Mouse (Mus musculus): Measurements from ENCODE around the gene Rab21.

The Rab21 gene

DNA sequence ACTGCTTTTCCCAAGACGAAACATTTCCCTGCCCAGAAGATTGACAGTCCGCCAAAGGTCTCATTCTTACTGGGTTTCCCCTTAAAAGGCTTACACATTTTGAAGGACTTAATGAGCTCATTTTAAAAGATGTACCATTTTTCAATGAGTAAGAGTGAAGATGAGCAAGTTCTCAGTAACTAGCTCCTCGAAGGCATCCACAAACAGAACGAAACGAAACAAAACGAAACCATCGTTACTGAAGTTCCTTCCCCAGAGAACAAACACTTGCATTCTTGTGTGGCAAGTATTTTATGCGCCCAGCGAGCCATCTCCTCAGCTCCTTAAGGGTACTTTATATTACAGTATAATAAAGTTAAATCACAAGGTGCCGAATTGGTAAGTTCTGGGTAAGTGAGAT, 34.0 kb downstream of the Rab21 start:
- DNase-seq (ENCODE audit: low read depth, low spot score) = no peak

DNA sequence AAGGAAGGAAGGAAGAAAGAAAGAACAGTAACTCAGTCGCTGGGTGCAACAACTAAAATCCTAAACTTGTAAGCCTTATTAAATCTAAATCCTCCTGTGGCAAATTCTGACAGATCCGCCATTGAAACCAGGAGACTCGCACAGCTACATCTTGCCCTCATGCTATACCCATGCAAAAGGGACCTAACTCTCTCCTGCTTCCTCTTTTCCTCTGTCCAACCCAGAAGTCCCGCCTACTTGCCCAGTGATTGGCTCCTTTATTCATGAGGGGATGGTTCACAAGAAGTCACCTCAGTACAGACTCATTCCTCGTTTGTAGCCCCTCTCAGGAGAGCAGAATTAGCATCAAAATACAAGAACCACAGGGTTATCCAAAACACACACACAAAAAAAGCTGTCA, 43.7 kb downstream of the Rab21 start:
- no peak for DNase-seq (ENCODE audit: low read depth, low spot score)

DNA sequence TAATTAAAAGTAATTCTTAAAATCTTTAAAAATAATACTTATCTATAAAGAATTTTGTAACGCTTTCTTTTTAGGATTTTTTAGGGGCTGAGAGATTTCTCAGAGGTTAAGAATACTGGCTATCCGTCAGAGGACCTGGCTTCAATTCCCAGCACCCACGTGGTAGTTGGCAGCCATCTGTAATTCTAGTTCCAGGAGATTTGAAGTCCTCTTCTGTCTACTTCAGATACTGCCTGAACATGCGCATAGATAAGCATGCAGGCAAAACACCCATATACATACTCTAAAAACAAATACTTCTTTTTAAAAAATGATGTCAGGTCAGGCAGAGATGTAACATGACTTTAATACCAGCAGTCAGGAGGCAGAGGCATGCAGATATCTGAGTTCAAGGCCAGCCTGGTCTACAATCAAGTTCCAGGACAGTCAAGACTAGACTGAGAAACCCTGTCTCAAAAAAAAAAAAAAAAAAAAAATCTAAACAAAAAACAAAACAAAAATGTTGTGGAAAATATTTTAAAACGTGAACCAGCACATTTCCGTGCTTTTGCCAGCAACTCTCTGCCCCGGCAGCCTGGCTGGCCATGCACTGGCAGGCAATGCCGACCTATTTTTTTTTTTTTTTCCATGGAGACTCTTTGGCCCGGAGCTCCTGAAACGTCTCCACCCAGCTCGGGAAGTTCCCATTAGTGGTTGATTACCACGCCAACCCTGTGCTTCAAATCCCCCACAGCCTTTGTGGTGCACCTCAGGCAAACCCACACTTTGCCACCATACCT, 44.6 kb downstream of the Rab21 start:
- no peak for DNase-seq (ENCODE audit: low read depth, low spot score)

DNA sequence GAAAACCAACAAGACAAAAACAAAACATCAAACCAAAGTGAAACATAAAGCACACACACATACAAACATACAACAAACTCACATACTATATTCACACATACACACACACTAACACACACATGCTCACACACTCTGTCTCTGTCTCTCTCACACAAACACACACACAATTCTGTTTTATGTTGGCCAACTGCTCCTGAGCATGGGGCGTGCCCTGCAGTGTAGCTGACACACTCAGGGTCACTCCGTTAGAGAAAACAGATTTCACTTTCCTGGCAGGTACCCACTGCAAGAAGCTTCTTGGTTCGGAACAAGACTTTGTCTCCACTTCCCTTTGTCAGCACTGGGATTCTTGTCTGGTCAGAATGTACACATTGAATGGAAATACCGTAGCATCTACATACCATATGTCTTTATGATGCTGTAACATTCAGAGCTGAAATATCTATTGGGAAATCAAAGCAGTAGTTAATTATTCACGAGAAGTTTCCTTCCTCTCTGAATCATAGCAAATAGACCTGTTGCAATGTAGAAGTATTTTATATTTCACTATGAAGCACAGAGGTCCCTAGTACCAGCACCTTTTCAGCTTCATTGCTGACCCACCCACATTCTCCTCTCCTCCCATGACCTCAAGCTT, 52.4 kb downstream of the Rab21 start:
- no peak for DNase-seq (ENCODE audit: low read depth, low spot score)

- DNase-seq (ENCODE audit: low read depth, low spot score) = no peak
Measured at GRCm38 (mm10) chr10:115262261-115262660, 53.1 kb downstream of the Rab21 start.

DNA sequence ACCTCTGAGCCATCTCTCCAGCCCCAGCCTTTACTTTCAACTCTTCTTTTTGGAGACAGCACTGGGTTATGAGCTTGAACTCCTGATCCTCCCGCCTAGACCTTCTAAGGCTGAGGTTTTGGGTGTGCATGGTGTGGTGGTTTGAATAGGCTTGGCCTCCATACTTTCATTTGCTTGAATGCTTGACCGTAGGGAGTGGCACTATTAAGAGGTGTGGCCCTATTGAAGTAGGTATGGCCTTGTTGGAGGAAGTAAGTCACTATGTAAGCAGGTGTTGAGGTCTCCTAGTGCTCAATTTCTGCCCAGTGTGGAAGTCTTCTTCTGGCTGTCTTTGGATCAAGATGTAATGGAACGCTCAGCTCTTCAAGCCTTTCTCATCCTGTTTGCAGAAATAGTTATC, 54.0 kb downstream of the Rab21 start:
- no peak for DNase-seq (ENCODE audit: low read depth, low spot score)

- no peak for DNase-seq (ENCODE audit: low read depth, low spot score)
Measured at GRCm38 (mm10) chr10:115256162-115256561, 59.2 kb downstream of the Rab21 start.

DNA sequence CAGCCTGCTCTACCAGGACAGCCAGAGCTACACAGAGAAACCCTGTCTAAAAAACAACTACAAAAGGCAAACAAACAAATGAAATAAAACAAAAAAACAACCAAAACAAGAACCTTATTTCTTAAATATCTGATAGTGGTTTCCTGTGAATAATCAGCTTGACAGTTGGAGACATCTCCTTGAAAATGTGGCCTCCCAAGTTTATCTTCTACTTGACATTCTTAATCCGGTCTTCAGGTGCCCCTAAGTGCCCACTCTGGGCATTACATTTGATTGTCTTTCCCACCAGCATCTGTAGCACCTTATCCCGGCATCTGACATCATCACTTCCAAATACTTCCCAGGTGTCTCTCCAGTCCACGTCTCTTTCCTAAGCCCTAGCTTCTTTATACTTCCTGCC, 61.9 kb downstream of the Rab21 start:
- no peak for DNase-seq (ENCODE audit: low read depth, low spot score)

DNA sequence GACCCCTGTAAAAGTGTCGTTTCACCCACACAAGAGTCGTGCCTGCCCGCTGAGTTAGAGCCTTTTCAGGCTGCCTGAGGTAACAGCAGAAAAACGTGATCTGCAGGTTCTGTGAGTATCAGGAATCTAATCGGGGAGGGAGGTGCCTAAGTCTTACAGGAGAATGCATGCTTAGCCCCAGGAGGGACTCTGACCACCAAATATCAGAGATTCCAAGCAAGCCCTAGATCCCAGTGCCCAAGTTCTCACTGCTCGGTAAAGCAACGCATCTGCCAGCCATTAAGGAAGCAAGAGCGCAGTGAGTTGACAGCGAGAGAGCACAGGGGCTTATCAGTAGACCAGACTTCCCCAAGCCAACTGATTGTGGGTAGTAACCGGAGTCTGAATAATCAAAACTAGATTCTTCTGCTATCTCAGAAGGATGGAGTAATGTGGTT, 63.1 kb downstream of the Rab21 start:
- DNase-seq (ENCODE audit: low read depth, low spot score) = peak; percentile 53

GRCm38 (mm10) chr10:115251088-115251934, 64.1 kb downstream of the Rab21 start, which contains the start of gene Tbc1d15:
Tbc1d15 (minus strand) TSS chr10:115251467.
- peak; percentile 98 for DNase-seq (ENCODE audit: low read depth, low spot score)

GRCm38 (mm10) chr10:115250235-115251087, 64.9 kb downstream of the Rab21 start:
- no peak for DNase-seq (ENCODE audit: low read depth, low spot score)

DNA sequence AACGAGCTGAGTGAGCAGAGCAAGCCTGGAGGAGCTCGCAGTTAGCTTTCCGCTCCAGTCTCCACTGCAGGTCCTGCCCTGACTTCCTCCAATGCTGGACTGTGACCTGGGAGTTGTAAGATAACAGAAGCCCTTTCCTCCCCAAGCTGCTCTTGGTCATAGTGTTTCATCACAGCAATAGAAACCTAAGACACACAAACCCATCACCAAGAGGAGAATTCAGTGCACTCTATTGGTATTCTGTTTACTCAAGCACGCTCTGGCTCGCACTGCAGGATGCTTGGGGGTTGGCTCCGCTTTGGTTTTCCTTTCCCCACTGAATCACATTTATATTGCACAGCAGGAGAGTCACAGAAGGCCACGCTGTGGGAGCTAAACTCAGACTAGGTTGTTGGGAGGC, 67.4 kb downstream of the Rab21 start:
- DNase-seq (ENCODE audit: low read depth, low spot score) = no peak

- DNase-seq (ENCODE audit: low read depth, low spot score) = no peak
Measured at GRCm38 (mm10) chr10:115245488-115245887, 69.9 kb downstream of the Rab21 start.

DNA sequence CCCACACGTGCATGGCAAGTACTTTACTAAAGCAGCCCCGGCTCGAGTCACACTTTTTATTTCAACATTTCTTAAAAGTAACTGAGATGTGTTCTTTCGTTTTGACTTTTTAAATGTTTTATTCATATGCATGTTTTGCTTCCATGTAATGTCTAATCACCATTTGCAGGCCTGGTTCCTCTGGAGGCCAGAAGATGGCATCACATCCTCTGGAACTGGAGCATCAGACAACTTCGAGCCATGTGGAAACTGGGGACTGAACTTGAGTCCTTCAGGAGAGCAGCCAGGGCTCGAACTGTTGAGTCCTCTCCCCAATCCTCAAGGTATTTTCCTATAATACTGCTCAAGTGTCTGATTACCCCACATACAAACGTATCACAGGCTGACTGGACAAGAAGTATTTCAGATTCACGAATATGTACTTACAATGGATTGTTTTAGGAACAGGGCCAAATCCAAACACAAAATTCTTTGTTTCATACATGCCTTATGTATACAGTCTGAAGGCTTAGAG, 74.3 kb downstream of the Rab21 start:
- DNase-seq (ENCODE audit: low read depth, low spot score) = no peak

DNA sequence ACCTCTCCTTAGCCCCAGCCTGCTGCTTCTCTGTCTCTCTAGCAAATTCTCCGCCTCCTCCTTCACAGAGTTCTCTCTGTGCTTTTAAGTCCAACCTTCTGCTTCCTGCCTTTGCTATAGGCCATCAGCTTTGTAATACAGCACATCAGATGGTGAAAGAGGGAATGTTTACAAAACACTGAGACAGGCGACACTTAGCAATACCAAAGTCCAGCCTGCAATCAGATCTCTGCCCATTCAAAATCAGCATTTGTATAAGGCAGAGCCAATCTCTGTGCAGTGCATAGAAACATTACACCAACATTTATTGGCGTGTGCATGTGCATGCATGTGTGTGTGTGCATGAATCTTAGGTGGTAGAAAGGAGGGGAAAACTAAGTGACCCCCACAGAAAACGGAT, 77.5 kb downstream of the Rab21 start:
- no peak for DNase-seq (ENCODE audit: low read depth, low spot score)
